Mouse (Mus musculus): Measurements from ENCODE around the gene Cops6. TPM values are rescaled to one million over a fixed set of nuclear protein-coding genes. Genes with fewer than 3 reads are reported as not detected.
A peak's percentile ranks its signal among the peaks of the same experiment; 100 is the strongest.

The Cops6 gene
- polyA plus RNA-seq, 1 experiment from 2014 or later = 259 TPM

GRCm38 (mm10) chr5:138193771-138194727 lies 33.2 kb downstream of the Cops6 start, which contains the start of gene Mblac1:
Gene Mblac1, plus strand, starts transcription at chr5:138194314.
- peak; percentile 84 for ATAC-seq (ENCODE audit: insufficient read depth)
- no peak for TF ChIP-seq CTCF (IDR thresholded peaks at IDR 0.05; ENCODE audit: low read depth)
- peak; percentile 92 for DNase-seq
- Histone ChIP-seq H3K27me3 (ENCODE audit: insufficient read depth, low read length) (no peaks in the 10 kb centered on the region), H3K9me3 (ENCODE audit: low read depth, low read length) (no peaks in the 10 kb centered on the region), H3K4me1 (ENCODE audit: insufficient read depth) (peaks cover 5% of the 10 kb centered on the region; the same call in 1 of the 2 replicates), H3K4me3 (ENCODE audit: low read depth, low read length) (peak within 1 kb of the TSS; percentile 74), H3K36me3 (ENCODE audit: insufficient read depth) (peaks cover 21% of the 10 kb centered on the region; the same call in 1 of the 2 replicates), H3K9ac (peak within 1 kb of the TSS; percentile 83), H3K27ac (ENCODE audit: low read depth) (peak within 1 kb of the TSS; percentile 90), H3K4me2 (peak within 1 kb of the TSS; percentile 98)
- 6% methylated on average over 54 of the region's 54 CpGs for WGBS

GRCm38 (mm10) chr5:138194755-138195345 lies 34.0 kb downstream of the Cops6 start:
- H3K27ac ChIP-seq (ENCODE audit: low read depth) = peak overlapping the region; percentile 90
- TF ChIP-seq CTCF (IDR thresholded peaks at IDR 0.05; ENCODE audit: low read depth) = 0 out of 2 replicates have a peak, but pooled peaks have one; percentile 19
- peaks cover 5% of the 10 kb centered on the region; the same call in 1 of the 2 replicates for H3K4me1 ChIP-seq (ENCODE audit: insufficient read depth)
- H3K4me2 ChIP-seq = peak overlapping the region; percentile 98
- DNase-seq (peak; percentile 70), ATAC-seq (ENCODE audit: insufficient read depth) (peak; percentile 71)
- H3K36me3 ChIP-seq (ENCODE audit: insufficient read depth) = peaks cover 17% of the 10 kb centered on the region; the same call in 1 of the 2 replicates
- H3K9ac ChIP-seq = peak overlapping the region; percentile 83
- H3K27me3 ChIP-seq (ENCODE audit: insufficient read depth, low read length) = no peaks in the 10 kb centered on the region
- WGBS = under 1% methylated on average over 29 of the region's 29 CpGs
- H3K9me3 ChIP-seq (ENCODE audit: low read depth, low read length) = no peaks in the 10 kb centered on the region
- H3K4me3 ChIP-seq (ENCODE audit: low read depth, low read length) = peak overlapping the region; percentile 74

- Histone ChIP-seq H3K27ac (ENCODE audit: low read depth) (no peak overlapping the region), H3K9me3 (ENCODE audit: low read depth, low read length) (no peaks in the 10 kb centered on the region), H3K4me1 (ENCODE audit: insufficient read depth) (peaks cover 5% of the 10 kb centered on the region; the same call in 1 of the 2 replicates), H3K4me3 (ENCODE audit: low read depth, low read length) (peak overlapping the region; percentile 74), H3K4me2 (peak overlapping the region; percentile 98), H3K9ac (peak overlapping the region; percentile 83), H3K27me3 (ENCODE audit: insufficient read depth, low read length) (no peaks in the 10 kb centered on the region), H3K36me3 (ENCODE audit: insufficient read depth) (peaks cover 14% of the 10 kb centered on the region; the same call in 1 of the 2 replicates)
- no peak for TF ChIP-seq CTCF (IDR thresholded peaks at IDR 0.05; ENCODE audit: low read depth)
- DNase-seq (no peak), ATAC-seq (ENCODE audit: insufficient read depth) (no peak)
- WGBS = 60% methylated on average over 7 of the region's 7 CpGs
Observed at GRCm38 (mm10) chr5:138195463-138195862, 34.6 kb downstream of the Cops6 start.

GRCm38 (mm10) chr5:138199576-138199975 lies 38.7 kb downstream of the Cops6 start:
- no peaks in the 10 kb centered on the region for H3K36me3 ChIP-seq (ENCODE audit: insufficient read depth)
- DNase-seq = peak; percentile 44
- 4% methylated on average over 1 of the region's 1 CpGs for WGBS

GRCm38 (mm10) chr5:138202086-138202485 lies 41.2 kb downstream of the Cops6 start:
- no peaks in the 10 kb centered on the region for H3K9me3 ChIP-seq (ENCODE audit: low read depth, low read length)
- H3K27ac ChIP-seq (ENCODE audit: low read depth) = no peak overlapping the region
- no peak for ATAC-seq (ENCODE audit: insufficient read depth)
- no peaks in the 10 kb centered on the region for H3K36me3 ChIP-seq (ENCODE audit: insufficient read depth)
- H3K27me3 ChIP-seq (ENCODE audit: insufficient read depth, low read length) = no peaks in the 10 kb centered on the region
- no peak overlapping the region for H3K4me3 ChIP-seq (ENCODE audit: low read depth, low read length)
- DNase-seq = no peak
- TF ChIP-seq CTCF (IDR thresholded peaks at IDR 0.05; ENCODE audit: low read depth) = no peak
- no peaks in the 10 kb centered on the region for H3K4me1 ChIP-seq (ENCODE audit: insufficient read depth)
- no peak overlapping the region for H3K4me2 ChIP-seq
- WGBS = 80% methylated on average over 3 of the region's 3 CpGs
- no peak overlapping the region for H3K9ac ChIP-seq

More at GRCm38 (mm10) chr5:138199576-138199975, 38.7 kb downstream of the Cops6 start:
- peak; percentile 51 for TF ChIP-seq CTCF (IDR thresholded peaks at IDR 0.05; ENCODE audit: low read depth)
- Histone ChIP-seq H3K9me3 (ENCODE audit: low read depth, low read length) (no peaks in the 10 kb centered on the region), H3K4me1 (ENCODE audit: insufficient read depth) (peaks cover 5% of the 10 kb centered on the region; the same call in 1 of the 2 replicates), H3K4me3 (ENCODE audit: low read depth, low read length) (no peak overlapping the region), H3K27ac (ENCODE audit: low read depth) (no peak overlapping the region), H3K27me3 (ENCODE audit: insufficient read depth, low read length) (no peaks in the 10 kb centered on the region), H3K4me2 (no peak overlapping the region), H3K9ac (no peak overlapping the region)
- ATAC-seq (ENCODE audit: insufficient read depth) = no peak

GRCm38 (mm10) chr5:138207253-138207652 lies 46.4 kb downstream of the Cops6 start:
- H3K36me3 ChIP-seq (ENCODE audit: insufficient read depth) = no peaks in the 10 kb centered on the region
- no peak for TF ChIP-seq CTCF (IDR thresholded peaks at IDR 0.05; ENCODE audit: low read depth)

More at GRCm38 (mm10) chr5:138207253-138207652, 46.4 kb downstream of the Cops6 start:
- Histone ChIP-seq H3K27ac (ENCODE audit: low read depth) (no peak overlapping the region), H3K4me1 (ENCODE audit: insufficient read depth) (no peaks in the 10 kb centered on the region), H3K9ac (no peak overlapping the region), H3K9me3 (ENCODE audit: low read depth, low read length) (no peaks in the 10 kb centered on the region), H3K27me3 (ENCODE audit: insufficient read depth, low read length) (no peaks in the 10 kb centered on the region), H3K4me3 (ENCODE audit: low read depth, low read length) (no peak overlapping the region), H3K4me2 (no peak overlapping the region)
- DNase-seq (no peak), ATAC-seq (ENCODE audit: insufficient read depth) (no peak)
- 69% methylated on average over 1 of the region's 1 CpGs for WGBS
